Mouse (Mus musculus) kidney, adult 2 months (tissue): Measurements from ENCODE around the gene Gbp5. TPM values are rescaled to one million over a fixed set of nuclear protein-coding genes. Genes with fewer than 3 reads are reported as not detected.
"Not testable (repeated sequence)": the region's sequence is repeated elsewhere in the genome, so short reads cannot be mapped to it uniquely, and the experiment has no call there.

Source experiments
- DNase-seq: peaks from one replicate; pipeline ENCODE4 v3.0.0; 2021
- H3K27ac ChIP-seq: fragments of 200-500 bp; 2 replicates; pipeline ENCODE4 v1.5.1; 2012; ENCODE audit warnings: low read depth, low read length, control low read depth, inconsistent platforms; ENCODE audit not compliant: insufficient read depth
- H3K27me3 ChIP-seq: fragments of 200-500 bp; replicated peaks from 2 replicates; pipeline ENCODE4 v1.6.1; 2012; ENCODE audit warnings: mild to moderate bottlenecking, moderate library complexity, low read length, inconsistent platforms; ENCODE audit not compliant: control insufficient read depth, insufficient read depth
- H3K36me3 ChIP-seq: fragments of 200-500 bp; 2 replicates; pipeline ENCODE4 v1.6.1; 2012; ENCODE audit warnings: mild to moderate bottlenecking, moderate library complexity, low read length, inconsistent platforms; ENCODE audit not compliant: control insufficient read depth, insufficient read depth
- H3K4me1 ChIP-seq: fragments of 200-500 bp; 2 replicates; pipeline ENCODE4 v1.6.1; 2011; ENCODE audit warnings: low read length; ENCODE audit not compliant: control insufficient read depth, insufficient read depth
- H3K4me3 ChIP-seq: fragments of 200-500 bp; 2 replicates; pipeline ENCODE4 v1.5.1; 2011; ENCODE audit warnings: mild to moderate bottlenecking, low read depth, low read length, control low read depth; ENCODE audit not compliant: insufficient read depth
- CTCF ChIP-seq: fragments of 200-500 bp; conservative IDR thresholded peaks from 2 replicates; pipeline ENCODE4 v1.5.1; 2011; ENCODE audit warnings: low read depth, mild to moderate bottlenecking, control low read depth, low read length, moderate library complexity, mixed read lengths; ENCODE audit not compliant: insufficient read depth, insufficient read length
- POLR2A ChIP-seq: fragments of 200-500 bp; IDR thresholded peaks from one replicate; pipeline ENCODE4 v1.6.1; 2011; ENCODE audit warnings: low read depth, low read length, control low read depth
- WGBS: fragments of 180-500 bp; shearing (Covaris S2); methylation state at CpG from one replicate; pipeline ENCODE4 v1.1.7; 2018; 5-methylcytosine and 5-hydroxymethylcytosine counted together
- polyA plus RNA-seq: library from polyadenylated mRNA; depleted of rRNA; stranded (reverse); fragments of >200 nt; gene quantifications from 2 replicates; pipeline ENCODE4 v1.2.3, GENCODE M21; 2012

Gbp5 gene
- polyA plus RNA-seq, 1 experiment, result 2.3 TPM

- WGBS, result 87% methylated on average over 6 of the region's 6 CpGs
- TF ChIP-seq CTCF (no peak), POLR2A (no peak)
These were observed 47.6 kb downstream of the Gbp5 start for GRCm38 (mm10) chr3:142541391-142541790.

DNA sequence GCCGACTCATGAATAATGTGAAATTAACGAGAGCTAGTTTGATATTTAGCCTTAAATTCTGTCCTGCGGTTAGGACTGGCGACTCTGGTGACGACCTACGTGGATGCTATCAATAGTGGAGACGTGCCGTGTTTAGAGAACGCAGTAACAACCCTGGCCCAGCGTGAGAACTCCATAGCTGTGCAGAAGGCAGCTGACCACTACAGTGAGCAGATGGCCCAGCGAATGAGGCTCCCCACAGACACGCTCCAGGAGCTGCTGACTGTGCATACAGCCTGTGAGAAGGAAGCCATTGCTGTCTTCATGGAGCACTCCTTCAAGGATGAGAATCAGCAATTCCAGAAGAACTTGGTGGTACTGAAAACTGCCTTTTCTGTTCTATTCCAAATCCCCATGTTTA is 49.0 kb downstream of the Gbp5 start:
- H3K4me3 ChIP-seq, H3K27me3 ChIP-seq, H3K4me1 ChIP-seq, H3K36me3 ChIP-seq, H3K27ac ChIP-seq, DNase-seq: not testable (repeated sequence)
- 90% methylated on average over 12 of the region's 12 CpGs for WGBS

More at GRCm38 (mm10) chr3:142541391-142541790, 47.6 kb downstream of the Gbp5 start:
- H3K36me3 ChIP-seq, result no peaks in the 10 kb centered on the region; the same call in 1 of the 2 replicates
- H3K4me3 ChIP-seq, result no peak overlapping the region
- DNase-seq, result no peak
- no peak overlapping the region for H3K27ac ChIP-seq
- no peaks in the 10 kb centered on the region for H3K27me3 ChIP-seq
- peaks cover 3% of the 10 kb centered on the region; the same call in 1 of the 2 replicates for H3K4me1 ChIP-seq

GRCm38 (mm10) chr3:142546690-142547089 is 52.9 kb downstream of the Gbp5 start:
- H3K27ac ChIP-seq, result no peak overlapping the region
- H3K4me3 ChIP-seq, result no peak overlapping the region
- no peaks in the 10 kb centered on the region for H3K27me3 ChIP-seq
- H3K4me1 ChIP-seq, result no peaks in the 10 kb centered on the region
- whole genome bisulfite sequencing, result 70% methylated on average over 3 of the region's 3 CpGs
- peak; percentile 67 for DNase-seq
- TF ChIP-seq CTCF, result no peak
- TF ChIP-seq POLR2A, result no peak
- no peaks in the 10 kb centered on the region; the same call in 1 of the 2 replicates for H3K36me3 ChIP-seq

DNA sequence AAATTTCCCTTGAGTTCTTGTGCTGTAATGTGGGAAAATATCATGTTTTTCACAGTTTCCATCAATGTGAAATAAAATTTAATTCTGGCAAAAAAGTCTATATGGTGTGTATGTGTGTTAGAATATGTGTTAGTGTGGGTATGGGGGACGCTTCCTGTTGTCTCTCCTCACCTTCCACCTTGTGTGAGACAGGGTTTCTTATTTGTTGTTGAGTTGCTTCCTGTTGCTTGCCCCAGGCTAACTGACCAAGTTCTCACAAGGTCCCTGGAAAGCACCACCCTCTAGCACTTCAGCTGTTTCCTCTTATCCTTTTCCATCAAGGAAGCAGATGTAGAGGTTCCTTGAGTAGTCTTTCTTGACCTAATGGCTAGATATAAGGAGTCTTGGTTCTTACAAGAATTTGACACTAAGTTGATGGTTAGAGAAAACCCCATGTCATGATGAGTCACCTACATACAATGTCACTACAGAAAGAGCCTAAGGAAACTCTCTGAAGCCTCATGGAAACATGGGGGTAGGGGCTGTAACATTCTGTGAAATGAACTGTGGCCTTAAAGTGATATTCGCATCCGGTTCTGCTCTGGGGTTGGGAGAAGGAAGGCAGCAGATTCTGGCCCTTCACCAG is 56.4 kb downstream of the Gbp5 start:
- Histone ChIP-seq H3K36me3 (no peaks in the 10 kb centered on the region), H3K27me3 (no peaks in the 10 kb centered on the region), H3K27ac (no peak overlapping the region), H3K4me1 (0 out of 2 replicates have a peak, but pooled peaks cover 1% of the 10 kb centered on the region), H3K4me3 (no peak overlapping the region)
- TF ChIP-seq POLR2A (no peak), CTCF (no peak)
- WGBS, result 82% methylated on average over 3 of the region's 3 CpGs
- no peak for DNase-seq

DNA sequence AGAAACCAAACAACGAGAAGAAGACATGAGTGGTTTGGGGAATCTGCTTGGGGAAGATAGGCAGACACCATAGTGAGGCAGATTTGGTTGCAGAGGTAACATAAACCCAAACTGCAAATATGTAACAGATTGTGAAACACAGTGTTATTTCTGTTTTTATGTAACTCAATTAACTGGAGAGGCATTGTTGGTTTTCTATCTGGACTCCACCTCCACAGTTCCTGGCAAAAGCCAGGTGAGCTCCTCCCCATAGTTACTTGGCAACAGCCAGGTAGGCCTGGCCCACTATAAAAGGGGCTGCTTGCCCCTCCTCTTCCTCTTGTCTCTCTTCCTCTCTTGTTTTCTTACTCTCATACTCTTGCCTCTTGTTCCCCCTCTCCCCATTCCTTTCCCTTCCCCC is 60.8 kb downstream of the Gbp5 start:
- H3K4me1 ChIP-seq, result peaks cover 6% of the 10 kb centered on the region; the same call in 1 of the 2 replicates
- H3K4me3 ChIP-seq, result no peak overlapping the region
- H3K36me3 ChIP-seq, result no peaks in the 10 kb centered on the region
- H3K27ac ChIP-seq, result no peak overlapping the region
- peak; percentile 72 for DNase-seq
- WGBS, result 66% methylated on average over 1 of the region's 1 CpGs
- no peak for TF ChIP-seq CTCF
- no peak for TF ChIP-seq POLR2A
- H3K27me3 ChIP-seq, result no peaks in the 10 kb centered on the region

GRCm38 (mm10) chr3:142555623-142556022 is 61.8 kb downstream of the Gbp5 start:
- H3K4me3 ChIP-seq, result no peak overlapping the region
- H3K27me3 ChIP-seq, result no peaks in the 10 kb centered on the region
- H3K36me3 ChIP-seq, result no peaks in the 10 kb centered on the region
- WGBS, result 41% methylated on average over 11 of the region's 11 CpGs
- TF ChIP-seq POLR2A, result no peak
- TF ChIP-seq CTCF, result no peak
- H3K4me1 ChIP-seq, result peaks cover 6% of the 10 kb centered on the region; the same call in 1 of the 2 replicates
- peak; percentile 92 for DNase-seq
- no peak overlapping the region for H3K27ac ChIP-seq

DNA sequence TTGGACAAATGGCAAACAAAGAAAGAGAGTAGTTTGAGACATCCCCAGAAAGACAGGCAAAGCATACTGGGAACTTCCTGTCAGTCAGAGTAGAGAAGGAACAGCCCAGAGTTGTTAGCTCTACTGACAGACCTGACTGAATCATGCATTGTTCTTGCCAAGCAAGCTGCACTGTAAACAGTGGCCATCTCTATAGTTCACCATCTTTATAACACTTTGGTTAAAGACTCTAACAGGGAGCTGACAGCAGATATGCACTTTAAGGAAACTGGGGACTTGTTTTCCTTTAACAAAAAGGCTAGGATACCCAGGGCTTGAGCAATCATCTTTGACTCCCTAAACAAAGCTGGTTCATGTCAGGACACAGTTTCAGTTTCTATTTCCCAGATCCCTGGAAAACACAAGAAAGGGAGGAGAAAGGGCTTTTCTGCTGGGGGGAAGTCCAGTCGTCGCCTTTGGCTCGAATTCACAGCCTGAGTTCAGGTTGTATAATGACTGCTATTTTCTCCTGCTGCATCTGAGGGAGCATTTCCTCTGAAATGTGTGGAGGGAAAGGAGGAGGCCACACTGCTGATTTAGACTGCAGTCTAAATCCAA is 66.0 kb downstream of the Gbp5 start, which contains the start of gene Gbp3:
TSS of gene Gbp3 (plus strand) at position 395 of the 597 bp plus-strand sequence.
- DNase-seq, result peak; percentile 83
- H3K4me1 ChIP-seq, result peaks cover 6% of the 10 kb centered on the region; the same call in 1 of the 2 replicates
- H3K4me3 ChIP-seq, result peak within 1 kb of the TSS; percentile 36
- 12% methylated on average over 3 of the region's 3 CpGs for WGBS
- no peaks in the 10 kb centered on the region for H3K36me3 ChIP-seq
- TF ChIP-seq CTCF, result no peak
- TF ChIP-seq POLR2A, result no peak
- no peaks in the 10 kb centered on the region for H3K27me3 ChIP-seq
- peak within 1 kb of the TSS; percentile 72 for H3K27ac ChIP-seq
